Mouse (Mus musculus) ES-Bruce4 (cell line): ENCODE results near the gene Ctnna2.

Experiments
- CTCF ChIP-seq: IDR thresholded peaks from one replicate; pipeline ENCODE4 v1.8.1; 2011; ENCODE audit warnings: low read depth, low read length
- EP300 ChIP-seq: IDR thresholded peaks from 2 replicates; pipeline ENCODE4 v1.6.1; 2011; ENCODE audit warnings: low read depth, low read length; ENCODE audit not compliant: insufficient read depth

- TF ChIP-seq CTCF (no peak), EP300 (no peak)
Measured at GRCm38 (mm10) chr6:77521836-77522235, 457.7 kb downstream of the Ctnna2 start.
